31 mouse cellular contexts compared by ENCODE assay signal in the genomic region with DNA sequence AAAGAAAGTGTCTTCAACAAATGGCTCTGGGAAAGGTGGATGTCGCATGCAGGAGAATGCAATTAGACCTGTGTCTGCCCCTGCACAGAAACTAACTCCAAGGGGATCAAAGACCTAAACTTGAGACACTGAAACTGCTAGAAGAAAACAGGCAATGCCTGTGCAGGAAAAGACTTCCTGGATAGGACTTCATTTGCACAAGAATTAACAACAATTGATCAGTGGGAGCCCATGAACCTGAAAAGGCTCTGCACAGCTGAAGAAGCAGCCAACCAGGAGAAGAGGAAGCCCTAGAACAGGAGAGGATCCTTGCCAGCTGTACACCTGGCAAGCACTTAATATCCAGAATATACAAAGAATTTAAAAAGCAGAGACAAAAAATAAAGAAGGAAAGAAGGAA. TPM values are rescaled to one million over a fixed set of nuclear protein-coding genes. Genes with fewer than 3 reads are reported as not detected.
"Had no signal": no experiment of that assay in that cellular context is flagged by ENCODE, and none has a peak within 500 bp of the region (broad histone marks: within the 10 kb centered on the region; RNA-seq: fewer than 3 reads in every experiment).

No protein-coding gene starts in this region.

- H3K27ac ChIP-seq: heart, embryonic 13.5 days; heart, embryonic 15.5 days; hindbrain, embryonic 10.5 days; hindbrain, embryonic 12.5 days; hindbrain, embryonic 13.5 days; hindbrain, embryonic 14.5 days; hindbrain, embryonic 15.5 days; hindbrain, postnatal 0 days; intestine, embryonic 15.5 days; kidney, embryonic 15.5 days; kidney, postnatal 0 days; layer of hippocampus, adult 2 months; left cerebral cortex, adult 2 months had no signal

- H3K4me1 ChIP-seq: hindbrain, embryonic 13.5 days; hindbrain, embryonic 15.5 days; intestine, embryonic 15.5 days had no signal

- H3K9me3 ChIP-seq: heart, embryonic 15.5 days; hindbrain, embryonic 10.5 days; hindbrain, embryonic 12.5 days; hindbrain, embryonic 13.5 days; hindbrain, embryonic 15.5 days; intestine, embryonic 15.5 days; kidney, embryonic 15.5 days had no signal

- H3K27me3 ChIP-seq: heart, embryonic 15.5 days; hindbrain, embryonic 15.5 days; intestine, embryonic 15.5 days had no signal

- H3K36me3 ChIP-seq: heart, embryonic 12.5 days; heart, embryonic 13.5 days; heart, embryonic 15.5 days; hindbrain, embryonic 10.5 days; hindbrain, embryonic 12.5 days; hindbrain, embryonic 13.5 days; hindbrain, embryonic 15.5 days; intestine, embryonic 15.5 days; kidney, embryonic 15.5 days had no signal

- H3K4me3 ChIP-seq: heart, embryonic 12.5 days; heart, embryonic 13.5 days; heart, embryonic 15.5 days; hindbrain, embryonic 10.5 days; hindbrain, embryonic 12.5 days; hindbrain, embryonic 13.5 days; hindbrain, embryonic 15.5 days; intestine, embryonic 15.5 days; kidney, embryonic 15.5 days; layer of hippocampus, adult 2 months; left cerebral cortex, adult 2 months had no signal

- DNase-seq: heart, postnatal 10 days; heart, postnatal 14 days; heart, postnatal 36 days; heart, postnatal 4 days; kidney, adult 11 months; kidney, adult 18-20 months; kidney, adult 2 months; kidney, adult 8-10 months; kidney, adult 9 months; kidney, postnatal 10 days; kidney, postnatal 14 days; kidney, postnatal 25 days; kidney, postnatal 36 days; kidney, postnatal 4 days; layer of hippocampus, adult 9-11 months; layer of hippocampus, postnatal 36 days had no signal

RNA-seq across cellular contexts. Expression of a gene that starts 7.1 kb away (rescaled TPM):
- polyA plus RNA-seq: inflammation-experienced regulatory T-cells, adult 6 months had no signal
